Mouse (Mus musculus): ENCODE measurements around the gene Prss12. TPM values are rescaled to one million over a fixed set of nuclear protein-coding genes. Genes with fewer than 3 reads are reported as not detected.

The Prss12 gene
- polyA plus RNA-seq, 1 experiment from 2014 or later: 36.9 TPM

GRCm38 (mm10) chr3:123433362-123433761, 13.4 kb upstream of the Prss12 start:
- ATAC-seq (ENCODE audit: insufficient number of reproducible peaks, low FRiP score, low TSS enrichment, low read depth): no peak
- Histone ChIP-seq H3K4me2 (replicated peaks) (no peak overlapping the region), H3K27ac (replicated peaks) (no peak overlapping the region), H3K36me3 (no peaks in the 10 kb centered on the region), H3K4me1 (no peaks in the 10 kb centered on the region), H3K9me3 (replicated peaks) (no peaks in the 10 kb centered on the region), H3K27me3 (no peaks in the 10 kb centered on the region), H3K9ac (no peak overlapping the region), H3K4me3 (replicated peaks) (no peak overlapping the region)
- WGBS: 55% methylated on average over 3 of the region's 3 CpGs

- H3K27ac ChIP-seq (replicated peaks): no peak overlapping the region
- 97% methylated on average over 1 of the region's 1 CpGs for WGBS
- no peaks in the 10 kb centered on the region for H3K36me3 ChIP-seq
- no peak overlapping the region for H3K4me3 ChIP-seq (replicated peaks)
- H3K27me3 ChIP-seq: no peaks in the 10 kb centered on the region
- no peak overlapping the region for H3K4me2 ChIP-seq (replicated peaks)
- H3K9ac ChIP-seq: no peak overlapping the region
- H3K4me1 ChIP-seq: no peaks in the 10 kb centered on the region
- no peak for ATAC-seq (ENCODE audit: insufficient number of reproducible peaks, low FRiP score, low TSS enrichment, low read depth)
- no peaks in the 10 kb centered on the region for H3K9me3 ChIP-seq (replicated peaks)
These were observed 9.1 kb upstream of the Prss12 start for GRCm38 (mm10) chr3:123437608-123438007.

GRCm38 (mm10) chr3:123440490-123440889, 6.2 kb upstream of the Prss12 start:
- Histone ChIP-seq H3K27me3 (no peaks in the 10 kb centered on the region), H3K36me3 (no peaks in the 10 kb centered on the region), H3K4me1 (peaks cover 3% of the 10 kb centered on the region; the same call in 1 of the 2 replicates), H3K4me3 (replicated peaks) (no peak overlapping the region), H3K9me3 (replicated peaks) (no peaks in the 10 kb centered on the region), H3K27ac (replicated peaks) (no peak overlapping the region), H3K4me2 (replicated peaks) (no peak overlapping the region), H3K9ac (no peak overlapping the region)
- ATAC-seq (ENCODE audit: insufficient number of reproducible peaks, low FRiP score, low TSS enrichment, low read depth): no peak
- WGBS: 92% methylated on average over 7 of the region's 7 CpGs

GRCm38 (mm10) chr3:123444466-123444865, 2.2 kb upstream of the Prss12 start:
- 68% methylated on average over 1 of the region's 1 CpGs for WGBS
- Histone ChIP-seq H3K36me3 (no peaks in the 10 kb centered on the region), H3K4me2 (replicated peaks) (no peak overlapping the region), H3K9ac (no peak overlapping the region), H3K4me1 (peaks cover 16% of the 10 kb centered on the region; the same call in 1 of the 2 replicates), H3K9me3 (replicated peaks) (no peaks in the 10 kb centered on the region), H3K4me3 (replicated peaks) (no peak overlapping the region), H3K27me3 (0 out of 2 replicates have a peak, but pooled peaks cover 5% of the 10 kb centered on the region), H3K27ac (replicated peaks) (no peak overlapping the region)
- no peak for ATAC-seq (ENCODE audit: insufficient number of reproducible peaks, low FRiP score, low TSS enrichment, low read depth)

GRCm38 (mm10) chr3:123447538-123448059, 886 bp downstream of the Prss12 start:
- H3K9me3 ChIP-seq (replicated peaks): no peaks in the 10 kb centered on the region
- 0 out of 2 replicates have a peak, but pooled peaks cover 5% of the 10 kb centered on the region for H3K27me3 ChIP-seq
- WGBS: 6% methylated on average over 13 of the region's 13 CpGs
- peak overlapping the region; percentile 70 for H3K4me3 ChIP-seq (replicated peaks)
- peaks cover 16% of the 10 kb centered on the region; the same call in 1 of the 2 replicates for H3K4me1 ChIP-seq
- ATAC-seq (ENCODE audit: insufficient number of reproducible peaks, low FRiP score, low TSS enrichment, low read depth): peak; percentile 44
- no peaks in the 10 kb centered on the region for H3K36me3 ChIP-seq
- peak overlapping the region; percentile 57 for H3K9ac ChIP-seq
- H3K27ac ChIP-seq (replicated peaks): peak overlapping the region; percentile 17; the same call in 1 of the 2 replicates
- peak overlapping the region; percentile 98 for H3K4me2 ChIP-seq (replicated peaks)

- 3% methylated on average over 10 of the region's 10 CpGs for WGBS
- Histone ChIP-seq H3K27me3 (0 out of 2 replicates have a peak, but pooled peaks cover 5% of the 10 kb centered on the region), H3K4me3 (replicated peaks) (peak overlapping the region; percentile 70), H3K36me3 (no peaks in the 10 kb centered on the region), H3K9ac (no peak overlapping the region), H3K4me1 (peaks cover 14% of the 10 kb centered on the region; the same call in 1 of the 2 replicates), H3K9me3 (replicated peaks) (no peaks in the 10 kb centered on the region), H3K27ac (replicated peaks) (no peak overlapping the region), H3K4me2 (replicated peaks) (peak overlapping the region; percentile 98)
- no peak; the same call in 1 of the 2 replicates for ATAC-seq (ENCODE audit: insufficient number of reproducible peaks, low FRiP score, low TSS enrichment, low read depth)
These were observed 1.4 kb downstream of the Prss12 start for GRCm38 (mm10) chr3:123448096-123448495.

GRCm38 (mm10) chr3:123450107-123450506, 3.4 kb downstream of the Prss12 start:
- Histone ChIP-seq H3K4me2 (replicated peaks) (no peak overlapping the region), H3K27ac (replicated peaks) (no peak overlapping the region), H3K9me3 (replicated peaks) (no peaks in the 10 kb centered on the region), H3K4me3 (replicated peaks) (no peak overlapping the region), H3K27me3 (0 out of 2 replicates have a peak, but pooled peaks cover 5% of the 10 kb centered on the region), H3K4me1 (0 out of 2 replicates have a peak, but pooled peaks cover 13% of the 10 kb centered on the region), H3K9ac (no peak overlapping the region), H3K36me3 (no peaks in the 10 kb centered on the region)
- no peak for ATAC-seq (ENCODE audit: insufficient number of reproducible peaks, low FRiP score, low TSS enrichment, low read depth)
- 84% methylated on average over 6 of the region's 6 CpGs for WGBS

GRCm38 (mm10) chr3:123452904-123453303, 6.2 kb downstream of the Prss12 start:
- WGBS: 73% methylated on average over 6 of the region's 6 CpGs
- 0 out of 2 replicates have a peak, but pooled peaks cover 3% of the 10 kb centered on the region for H3K4me1 ChIP-seq
- no peak for ATAC-seq (ENCODE audit: insufficient number of reproducible peaks, low FRiP score, low TSS enrichment, low read depth)

GRCm38 (mm10) chr3:123459492-123459891, 12.8 kb downstream of the Prss12 start:
- Histone ChIP-seq H3K4me3 (replicated peaks) (no peak overlapping the region), H3K27me3 (no peaks in the 10 kb centered on the region), H3K4me2 (replicated peaks) (no peak overlapping the region), H3K9ac (no peak overlapping the region), H3K27ac (replicated peaks) (no peak overlapping the region), H3K9me3 (replicated peaks) (no peaks in the 10 kb centered on the region), H3K36me3 (no peaks in the 10 kb centered on the region), H3K4me1 (peaks cover 4% of the 10 kb centered on the region; the same call in 1 of the 2 replicates)
- ATAC-seq (ENCODE audit: insufficient number of reproducible peaks, low FRiP score, low TSS enrichment, low read depth): no peak
- 36% methylated on average over 1 of the region's 1 CpGs for WGBS

More at GRCm38 (mm10) chr3:123452904-123453303, 6.2 kb downstream of the Prss12 start:
- Histone ChIP-seq H3K9me3 (replicated peaks) (no peaks in the 10 kb centered on the region), H3K4me2 (replicated peaks) (no peak overlapping the region), H3K4me3 (replicated peaks) (no peak overlapping the region), H3K36me3 (no peaks in the 10 kb centered on the region), H3K9ac (no peak overlapping the region), H3K27me3 (no peaks in the 10 kb centered on the region), H3K27ac (replicated peaks) (no peak overlapping the region)

- H3K36me3 ChIP-seq: no peaks in the 10 kb centered on the region
- no peak for ATAC-seq (ENCODE audit: insufficient number of reproducible peaks, low FRiP score, low TSS enrichment, low read depth)
- no peaks in the 10 kb centered on the region for H3K9me3 ChIP-seq (replicated peaks)
- H3K4me3 ChIP-seq (replicated peaks): no peak overlapping the region
- H3K27me3 ChIP-seq: no peaks in the 10 kb centered on the region
- no peak overlapping the region for H3K9ac ChIP-seq
- peaks cover 4% of the 10 kb centered on the region; the same call in 1 of the 2 replicates for H3K4me1 ChIP-seq
- WGBS: 35% methylated on average over 1 of the region's 1 CpGs
- no peak overlapping the region for H3K4me2 ChIP-seq (replicated peaks)
- H3K27ac ChIP-seq (replicated peaks): no peak overlapping the region
These were observed 13.7 kb downstream of the Prss12 start for GRCm38 (mm10) chr3:123460436-123460835.

- no peak overlapping the region for H3K4me2 ChIP-seq (replicated peaks)
- WGBS: 82% methylated on average over 6 of the region's 6 CpGs
- H3K36me3 ChIP-seq: no peaks in the 10 kb centered on the region
- no peak overlapping the region for H3K27ac ChIP-seq (replicated peaks)
- no peak overlapping the region for H3K4me3 ChIP-seq (replicated peaks)
- H3K9ac ChIP-seq: no peak overlapping the region
- H3K27me3 ChIP-seq: no peaks in the 10 kb centered on the region
- no peak for ATAC-seq (ENCODE audit: insufficient number of reproducible peaks, low FRiP score, low TSS enrichment, low read depth)
- H3K9me3 ChIP-seq (replicated peaks): no peaks in the 10 kb centered on the region
- peaks cover 4% of the 10 kb centered on the region; the same call in 1 of the 2 replicates for H3K4me1 ChIP-seq
These were observed 15.6 kb downstream of the Prss12 start for GRCm38 (mm10) chr3:123462264-123462663.

GRCm38 (mm10) chr3:123476833-123477232, 30.1 kb downstream of the Prss12 start:
- Histone ChIP-seq H3K4me1 (no peaks in the 10 kb centered on the region), H3K27ac (replicated peaks) (peak overlapping the region; percentile 5), H3K27me3 (no peaks in the 10 kb centered on the region), H3K36me3 (no peaks in the 10 kb centered on the region), H3K4me3 (replicated peaks) (no peak overlapping the region), H3K9ac (no peak overlapping the region), H3K9me3 (replicated peaks) (no peaks in the 10 kb centered on the region), H3K4me2 (replicated peaks) (no peak overlapping the region)
- ATAC-seq (ENCODE audit: insufficient number of reproducible peaks, low FRiP score, low TSS enrichment, low read depth): no peak
- WGBS: 37% methylated on average over 3 of the region's 3 CpGs

All from embryonic facial prominence, embryonic 15.5 days (tissue).